Mouse (Mus musculus) limb, embryonic 10.5 days (tissue): ENCODE results near the gene Vasp. TPM values are rescaled to one million over a fixed set of nuclear protein-coding genes. Genes with fewer than 3 reads are reported as not detected.
A peak's percentile ranks its signal among the peaks of the same experiment; 100 is the strongest.

Experiments used
- DNase-seq: peaks from one replicate; pipeline ENCODE4 v3.0.0-alpha.2; 2017; ENCODE audit warnings: low spot score
- H3K27ac ChIP-seq: fragments of 300-500 bp; sonication (generic); 2 replicates; pipeline ENCODE4 v1.5.1; 2016; ENCODE audit warnings: mild to moderate bottlenecking
- H3K27me3 ChIP-seq: fragments of 300-500 bp; sonication (generic); 2 replicates; pipeline ENCODE4 v1.6.1; 2016; ENCODE audit warnings: low read depth, mild to moderate bottlenecking; ENCODE audit not compliant: poor library complexity, severe bottlenecking
- H3K36me3 ChIP-seq: fragments of 300-500 bp; sonication (generic); 2 replicates; pipeline ENCODE4 v1.6.1; 2016; ENCODE audit warnings: mild to moderate bottlenecking, moderate library complexity
- H3K4me1 ChIP-seq: fragments of 300-500 bp; sonication (generic); 2 replicates; pipeline ENCODE4 v1.6.1; 2016
- H3K4me3 ChIP-seq: fragments of 300-500 bp; sonication (generic); 2 replicates; pipeline ENCODE4 v1.5.1; 2016; ENCODE audit warnings: mild to moderate bottlenecking, moderate library complexity
- H3K9me3 ChIP-seq: fragments of 300-500 bp; sonication (generic); replicated peaks from 2 replicates; pipeline ENCODE4 v1.6.1; 2016; ENCODE audit warnings: mild to moderate bottlenecking
- WGBS: fragments of 180-500 bp; shearing (Covaris S2); methylation state at CpG from one replicate; pipeline ENCODE4 v1.1.7; 2016; 5-methylcytosine and 5-hydroxymethylcytosine counted together
- polyA plus RNA-seq: library from polyadenylated mRNA; unstranded; fragments of >200 nt; fragmentation: Nextera tagmentation; extraction: Ambion mirVana; gene quantifications from 2 replicates; pipeline ENCODE4 v1.2.1, GENCODE M21; 2016

The Vasp gene
- polyA plus RNA-seq, result 68.1 and 75.7 TPM in 2 replicates

DNA sequence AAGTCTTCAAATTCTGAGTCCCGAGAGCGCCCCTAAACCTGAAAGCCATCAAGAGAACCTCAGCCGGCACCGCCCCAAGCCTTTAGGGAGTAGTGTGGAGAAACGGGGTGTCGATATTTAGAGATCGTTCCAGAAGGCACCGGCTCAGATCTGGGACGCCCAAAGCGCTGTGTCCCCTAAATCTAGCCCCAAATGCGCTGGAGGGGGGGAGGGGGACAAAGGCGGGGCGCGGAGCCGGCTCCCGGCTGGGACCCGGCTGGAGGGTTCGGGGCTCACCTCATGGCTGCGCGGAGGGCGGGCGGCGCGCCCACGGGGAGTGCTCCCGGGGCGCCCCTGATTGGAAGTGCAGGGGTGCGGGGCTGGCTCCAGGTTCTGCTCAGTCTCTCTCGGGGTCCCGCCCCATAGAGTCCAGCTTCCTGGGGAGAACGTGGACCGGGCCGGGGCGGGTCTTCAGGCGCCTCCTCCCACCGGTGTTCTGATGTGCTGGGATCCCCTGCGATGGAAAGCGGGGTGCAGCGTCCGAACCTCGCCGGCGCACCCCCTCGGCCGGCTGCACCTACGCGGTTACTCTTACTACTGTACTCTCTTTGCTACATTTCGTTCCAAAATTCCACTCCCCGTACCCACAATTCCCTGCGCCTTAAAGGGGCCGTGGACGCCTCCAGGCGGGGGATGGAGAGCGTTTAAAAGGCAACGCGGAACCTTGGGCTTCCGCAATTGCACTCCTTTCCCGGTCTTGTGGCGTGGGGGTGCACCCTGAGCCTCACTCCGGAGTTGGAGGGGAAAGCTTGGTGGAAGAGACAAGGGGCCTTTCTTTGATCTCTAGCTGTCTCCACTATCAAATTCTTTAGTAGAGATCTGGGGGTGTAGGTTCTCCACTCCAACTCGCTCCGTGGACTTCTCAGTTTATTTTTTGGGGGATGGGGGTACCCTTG lies at the start of gene Vasp:
Vasp (minus strand) TSS at position 580 of the 935 bp plus-strand sequence.
- peak; percentile 88 for DNase-seq

DNA sequence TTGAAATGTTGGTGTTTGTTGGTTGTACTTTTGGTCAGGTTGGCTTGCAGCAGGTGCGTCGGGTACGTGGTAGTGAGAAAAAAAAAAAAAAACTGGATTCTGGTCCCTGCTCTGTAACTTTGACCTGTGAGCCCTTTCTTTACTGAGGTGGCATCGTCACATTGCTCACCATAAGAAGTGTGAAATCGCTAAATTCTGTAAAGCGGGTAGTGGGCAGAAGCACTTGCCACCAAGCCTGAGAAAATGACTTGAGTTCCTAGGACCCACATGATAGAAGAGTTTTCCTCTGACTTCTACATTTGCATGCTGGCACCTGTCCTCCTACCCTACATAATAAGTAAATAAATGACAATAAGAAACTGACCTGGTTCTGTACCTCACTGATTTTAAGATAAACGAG lies 49.0 kb upstream of the Vasp start:
- no peak overlapping the region for H3K27ac ChIP-seq
- DNase-seq, result no peak
- H3K36me3 ChIP-seq, result no peaks in the 10 kb centered on the region
- peaks cover 70% of the 10 kb centered on the region for H3K27me3 ChIP-seq
- H3K4me3 ChIP-seq, result peak overlapping the region; percentile 52; the same call in 1 of the 2 replicates
- 46% methylated on average over 7 of the region's 7 CpGs for WGBS
- no peaks in the 10 kb centered on the region for H3K9me3 ChIP-seq
- H3K4me1 ChIP-seq, result peaks cover 15% of the 10 kb centered on the region

More for the DNA sequence above, at the start of gene Vasp:
- peaks cover 20% of the 10 kb centered on the region for H3K36me3 ChIP-seq
- peaks cover 46% of the 10 kb centered on the region for H3K4me1 ChIP-seq
- no peaks in the 10 kb centered on the region for H3K27me3 ChIP-seq
- H3K9me3 ChIP-seq, result no peaks in the 10 kb centered on the region
- H3K4me3 ChIP-seq, result peak within 1 kb of the TSS; percentile 94
- WGBS, result 1% methylated on average over 62 of the region's 62 CpGs
- peak within 1 kb of the TSS; percentile 95 for H3K27ac ChIP-seq

DNA sequence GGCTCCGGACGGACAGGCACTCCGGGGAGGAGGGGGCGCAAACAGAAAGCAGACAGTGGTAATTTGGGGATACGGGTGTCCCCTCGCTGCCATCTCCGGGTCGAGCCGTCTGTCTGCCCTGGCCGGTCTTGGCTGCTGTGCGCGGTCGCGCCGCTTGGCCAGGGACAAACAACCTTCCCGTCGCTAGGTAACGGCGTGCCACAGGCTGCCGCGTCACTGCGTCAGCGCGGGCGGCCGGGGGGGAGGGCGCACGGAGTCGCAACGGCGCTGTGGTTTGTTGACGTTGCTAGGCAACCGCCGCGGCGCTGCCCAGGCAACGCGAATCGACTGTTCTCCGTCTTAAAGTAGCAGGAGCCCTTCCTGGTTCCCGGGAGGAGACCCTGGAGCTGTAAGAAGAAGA lies 48.3 kb upstream of the Vasp start:
- no peaks in the 10 kb centered on the region for H3K36me3 ChIP-seq
- under 1% methylated on average over 41 of the region's 41 CpGs for WGBS
- H3K27ac ChIP-seq, result peak overlapping the region; percentile 65
- H3K4me3 ChIP-seq, result peak overlapping the region; percentile 52
- H3K27me3 ChIP-seq, result peaks cover 77% of the 10 kb centered on the region
- peaks cover 14% of the 10 kb centered on the region for H3K4me1 ChIP-seq
- no peaks in the 10 kb centered on the region for H3K9me3 ChIP-seq
- DNase-seq, result peak; percentile 99

DNA sequence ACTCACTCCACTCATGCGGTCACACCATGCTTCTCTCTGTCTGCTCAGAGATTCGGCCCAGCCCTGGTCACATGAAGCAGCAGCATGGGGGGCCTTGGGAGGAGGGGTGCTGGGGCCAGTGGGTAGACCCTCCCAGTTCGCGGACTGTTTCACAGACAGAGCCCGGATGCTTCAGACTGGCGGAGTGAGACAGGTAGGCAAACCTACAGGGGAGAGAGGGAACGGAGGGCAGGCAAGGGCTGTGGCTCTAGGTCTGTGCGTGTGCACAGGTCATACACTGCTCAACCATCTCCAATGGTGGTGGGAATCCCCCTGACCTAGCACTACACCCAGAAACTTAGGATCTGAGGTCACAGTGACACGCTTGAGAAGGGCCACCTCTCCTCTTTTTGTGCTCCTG lies 47.8 kb upstream of the Vasp start:
- peaks cover 77% of the 10 kb centered on the region for H3K27me3 ChIP-seq
- H3K4me3 ChIP-seq, result peak overlapping the region; percentile 52
- H3K36me3 ChIP-seq, result no peaks in the 10 kb centered on the region
- peaks cover 14% of the 10 kb centered on the region for H3K4me1 ChIP-seq
- peak; percentile 53 for DNase-seq
- WGBS, result 19% methylated on average over 9 of the region's 9 CpGs
- H3K9me3 ChIP-seq, result no peaks in the 10 kb centered on the region
- peak overlapping the region; percentile 65 for H3K27ac ChIP-seq

DNA sequence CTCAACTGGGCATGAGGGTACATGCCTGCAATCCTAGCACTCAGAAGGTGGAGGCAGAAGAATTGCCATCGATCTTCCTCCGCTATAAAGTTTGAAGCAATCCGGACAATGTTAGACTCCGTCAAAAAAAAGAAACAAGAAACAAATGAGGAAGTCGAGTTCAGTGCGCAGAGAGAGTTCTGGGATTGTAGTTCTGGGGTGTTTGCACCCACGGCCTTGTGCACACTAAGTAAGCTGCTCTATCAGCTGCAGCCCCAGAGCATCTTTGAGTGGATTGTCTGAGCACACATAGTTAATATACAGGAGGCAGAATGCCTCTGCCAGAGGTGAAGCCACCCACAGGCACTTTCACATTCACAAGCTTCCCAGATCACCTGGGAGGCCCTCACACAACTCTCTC lies 47.1 kb upstream of the Vasp start:
- Histone ChIP-seq H3K9me3 (no peaks in the 10 kb centered on the region), H3K27me3 (peaks cover 77% of the 10 kb centered on the region), H3K4me1 (peaks cover 14% of the 10 kb centered on the region), H3K36me3 (no peaks in the 10 kb centered on the region), H3K4me3 (no peak overlapping the region), H3K27ac (no peak overlapping the region)
- DNase-seq, result no peak
- WGBS, result 82% methylated on average over 7 of the region's 7 CpGs

DNA sequence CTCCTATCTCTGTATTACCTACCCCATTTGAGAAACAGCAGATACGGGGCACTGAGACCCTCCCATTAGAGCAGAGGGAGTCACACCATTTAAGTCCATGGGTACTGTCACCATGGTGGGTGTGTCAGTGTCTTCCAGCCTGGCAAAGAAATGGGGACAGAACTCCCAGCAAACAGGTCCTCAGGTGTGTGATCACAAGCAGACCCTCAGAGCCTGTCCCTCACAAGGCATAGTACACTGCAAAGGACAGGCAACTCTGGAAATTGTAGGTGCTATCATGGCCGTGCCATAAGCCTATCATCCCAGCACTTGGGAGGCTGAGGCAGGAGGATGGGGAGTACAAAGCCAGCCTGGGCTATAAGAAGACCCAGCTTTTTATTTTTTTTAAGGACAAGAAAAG lies 46.6 kb upstream of the Vasp start:
- 68% methylated on average over 2 of the region's 2 CpGs for WGBS
- Histone ChIP-seq H3K27ac (no peak overlapping the region), H3K4me1 (peaks cover 14% of the 10 kb centered on the region), H3K4me3 (no peak overlapping the region), H3K36me3 (no peaks in the 10 kb centered on the region), H3K27me3 (peaks cover 76% of the 10 kb centered on the region), H3K9me3 (no peaks in the 10 kb centered on the region)
- DNase-seq, result no peak

DNA sequence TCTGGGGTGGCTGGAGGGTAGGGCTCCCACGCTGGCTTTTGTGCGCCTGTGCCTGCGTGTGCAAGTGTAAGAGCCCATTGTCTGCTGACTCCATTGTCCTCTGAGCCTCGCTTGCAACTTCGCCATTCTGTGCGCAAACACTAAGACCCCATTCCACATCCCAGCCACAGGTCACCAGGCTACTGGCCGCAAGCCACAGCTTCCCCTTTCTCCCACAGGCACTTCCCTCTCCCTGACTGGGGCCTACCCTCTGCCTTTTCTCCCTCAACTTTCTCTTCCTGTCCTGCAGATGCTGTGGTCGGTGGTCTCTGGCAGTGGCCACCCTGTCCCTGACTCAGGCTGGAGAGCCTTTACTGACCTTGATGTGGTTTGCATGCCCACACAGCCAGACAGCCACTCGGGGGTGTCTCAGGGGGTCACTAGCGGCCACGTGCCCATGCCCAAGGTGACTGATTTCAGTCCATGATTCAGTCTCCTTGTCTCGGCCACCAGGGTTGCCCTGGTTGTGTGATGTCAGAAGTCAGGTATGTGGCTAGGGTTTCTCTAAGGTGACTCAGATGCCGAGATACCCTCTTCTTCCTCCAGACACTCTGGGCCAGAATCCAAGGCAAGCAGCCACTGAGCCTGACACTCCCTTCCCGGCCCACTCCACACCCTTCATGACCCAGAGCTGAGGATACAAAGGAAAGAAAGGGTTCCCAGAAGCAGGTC lies 45.0 kb upstream of the Vasp start:
- Histone ChIP-seq H3K4me1 (peaks cover 14% of the 10 kb centered on the region), H3K4me3 (no peak overlapping the region), H3K27me3 (peaks cover 70% of the 10 kb centered on the region), H3K9me3 (no peaks in the 10 kb centered on the region), H3K36me3 (no peaks in the 10 kb centered on the region), H3K27ac (no peak overlapping the region)
- WGBS, result 65% methylated on average over 14 of the region's 14 CpGs
- no peak for DNase-seq

DNA sequence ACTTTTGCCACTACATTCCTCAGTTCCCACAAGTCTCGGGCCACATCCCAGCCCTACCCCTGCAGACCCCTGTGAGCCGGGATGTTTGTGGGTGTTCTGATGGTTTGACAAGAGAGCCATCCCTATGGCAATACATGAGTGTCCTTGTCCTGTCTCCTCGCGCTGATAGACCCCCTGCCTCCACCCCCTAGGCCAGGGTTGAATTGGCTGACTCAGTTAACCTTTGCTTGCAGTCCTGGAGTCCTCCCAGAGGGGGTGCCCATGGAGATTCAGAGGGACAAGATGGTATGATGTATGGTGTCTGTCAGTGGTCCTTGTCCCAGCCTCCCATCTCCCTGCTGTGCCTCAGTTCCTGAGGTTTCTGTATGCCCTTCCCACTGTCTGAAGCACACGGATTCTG lies 42.4 kb upstream of the Vasp start:
- Histone ChIP-seq H3K36me3 (no peaks in the 10 kb centered on the region), H3K4me1 (peaks cover 12% of the 10 kb centered on the region), H3K27me3 (peaks cover 57% of the 10 kb centered on the region), H3K27ac (no peak overlapping the region), H3K4me3 (no peak overlapping the region), H3K9me3 (no peaks in the 10 kb centered on the region)
- DNase-seq, result no peak
- 54% methylated on average over 5 of the region's 5 CpGs for WGBS

DNA sequence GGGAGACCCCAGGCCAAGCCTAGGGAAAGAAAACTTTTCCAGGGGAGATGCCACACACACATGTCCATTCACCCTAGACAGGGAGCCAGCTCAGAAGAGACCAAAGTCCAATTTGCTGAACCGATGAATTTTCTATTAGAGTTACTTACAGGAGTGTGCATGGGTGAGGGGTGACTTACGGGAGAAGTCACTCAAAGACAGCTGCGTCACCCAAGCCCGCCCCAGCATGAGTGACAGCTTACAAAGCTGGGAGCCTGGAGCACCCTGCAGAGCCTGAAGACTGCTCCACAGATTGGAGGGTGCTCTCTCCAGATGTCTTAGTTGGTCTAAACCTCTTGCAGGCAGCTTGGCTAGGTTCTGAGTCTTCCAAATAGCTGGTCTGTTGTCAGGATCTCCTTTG lies 40.4 kb upstream of the Vasp start:
- DNase-seq, result no peak
- no peak overlapping the region for H3K27ac ChIP-seq
- H3K4me3 ChIP-seq, result no peak overlapping the region
- no peaks in the 10 kb centered on the region for H3K9me3 ChIP-seq
- H3K4me1 ChIP-seq, result peaks cover 29% of the 10 kb centered on the region
- no peaks in the 10 kb centered on the region for H3K36me3 ChIP-seq
- peaks cover 47% of the 10 kb centered on the region for H3K27me3 ChIP-seq
- WGBS, result 33% methylated on average over 4 of the region's 4 CpGs

DNA sequence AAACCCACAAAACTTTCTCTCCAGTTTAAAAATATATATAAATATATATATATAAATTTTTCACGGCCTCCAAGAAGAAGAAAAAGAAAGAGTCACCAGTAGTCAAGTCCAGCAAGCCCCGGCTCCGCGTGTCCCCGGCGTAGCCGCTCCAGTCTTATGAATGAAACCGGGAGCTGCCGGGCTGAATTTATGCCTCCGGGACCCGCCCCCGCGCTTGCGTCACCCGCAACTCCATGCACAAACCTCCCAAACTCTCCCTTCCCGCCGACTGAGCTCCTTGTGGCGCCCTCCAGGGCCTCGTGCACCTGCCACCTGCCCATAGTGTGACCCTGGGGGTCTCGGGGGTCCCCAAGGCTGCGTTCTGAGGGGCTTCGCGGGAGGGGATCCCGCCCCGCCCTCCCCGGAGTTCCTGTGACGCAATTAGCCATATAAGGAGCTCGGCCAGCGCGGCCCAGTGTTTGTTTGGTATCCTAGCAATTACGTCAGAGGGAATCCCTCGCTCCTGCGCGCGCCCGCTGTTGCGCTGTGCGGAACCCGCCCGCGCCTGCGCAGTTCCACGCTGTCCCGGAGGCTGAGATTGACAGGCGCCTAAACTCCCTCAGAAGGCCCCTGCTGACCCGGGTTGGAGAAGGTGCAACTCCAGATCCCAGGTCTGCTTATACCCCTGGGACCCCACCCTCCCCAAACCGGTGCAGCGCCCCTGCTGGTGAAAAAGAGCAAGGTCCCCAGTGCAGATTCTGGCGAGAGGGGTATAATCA lies 38.4 kb upstream of the Vasp start, which contains the start of gene Fosb:
Fosb (minus strand) TSS at position 168 of the 758 bp plus-strand sequence.
- Histone ChIP-seq H3K27me3 (peaks cover 47% of the 10 kb centered on the region), H3K9me3 (no peaks in the 10 kb centered on the region), H3K4me1 (peaks cover 32% of the 10 kb centered on the region), H3K4me3 (peak within 1 kb of the TSS; percentile 70), H3K27ac (peak within 1 kb of the TSS; percentile 56), H3K36me3 (no peaks in the 10 kb centered on the region)
- DNase-seq, result peak; percentile 94
- under 1% methylated on average over 49 of the region's 49 CpGs for WGBS

DNA sequence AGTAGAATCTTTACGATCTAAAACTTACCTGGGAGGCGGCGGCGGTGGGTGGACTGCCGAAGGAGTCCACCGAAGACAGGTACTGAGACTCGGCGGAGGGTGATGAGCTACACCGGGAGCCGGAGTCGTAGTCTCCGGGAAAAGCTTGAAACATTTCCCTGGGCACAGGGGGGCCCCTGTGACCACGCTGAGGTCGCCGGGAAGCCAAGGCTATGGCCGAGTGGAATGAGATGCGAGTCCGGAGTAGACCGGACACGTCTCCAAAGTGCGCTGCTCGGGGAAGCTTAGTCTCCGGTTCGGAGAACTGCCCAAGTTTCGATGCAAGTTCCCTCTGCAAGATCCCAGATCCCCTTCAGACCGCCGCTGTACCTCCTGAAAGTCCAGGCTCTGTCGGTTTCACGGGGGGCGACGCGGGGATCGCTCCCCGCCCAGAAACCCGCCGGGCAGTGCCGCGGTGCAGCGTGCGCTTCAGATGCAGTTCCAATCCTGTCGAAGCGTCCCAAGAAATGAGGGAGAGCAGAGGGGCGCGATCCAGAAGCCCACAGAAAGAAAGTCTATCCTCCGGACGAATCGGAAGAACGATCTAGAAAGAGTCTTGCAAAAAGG lies 37.8 kb upstream of the Vasp start:
- Histone ChIP-seq H3K4me1 (peaks cover 39% of the 10 kb centered on the region), H3K36me3 (no peaks in the 10 kb centered on the region), H3K9me3 (no peaks in the 10 kb centered on the region), H3K27ac (no peak overlapping the region), H3K4me3 (peak overlapping the region; percentile 70), H3K27me3 (peaks cover 52% of the 10 kb centered on the region)
- DNase-seq, result peak; percentile 57
- 1% methylated on average over 48 of the region's 48 CpGs for WGBS
